Mouse (Mus musculus): ENCODE data around the gene Serpina5. TPM values are rescaled to one million over a fixed set of nuclear protein-coding genes. Genes with fewer than 3 reads are reported as not detected.

Gene Serpina5
- polyA plus RNA-seq, 1 experiment: not detected

DNA sequence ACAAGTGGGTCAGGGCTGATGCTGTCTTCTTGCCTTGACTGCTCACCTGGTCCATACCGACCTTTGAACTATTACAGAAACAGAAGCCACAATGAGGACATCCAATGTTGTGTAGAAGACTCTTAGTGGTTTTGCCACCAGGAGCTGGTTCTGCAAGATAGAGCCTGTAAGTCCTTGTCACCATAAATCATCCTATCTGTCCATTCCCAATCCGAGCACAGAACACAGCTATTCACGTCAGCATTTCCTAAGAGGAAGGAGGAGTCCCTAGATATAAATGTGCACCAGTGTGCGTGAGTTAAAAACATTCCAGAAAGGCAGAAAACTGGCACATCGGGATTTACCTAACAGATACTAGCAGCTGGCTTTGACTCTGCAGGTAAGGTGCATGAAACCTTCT is 26.8 kb downstream of the Serpina5 start, which contains the start of gene Serpina3b:
Gene Serpina3b (plus strand): TSS at position 301 of the 400 bp plus-strand sequence.
- no peak for DNase-seq (ENCODE audit: low read depth)

DNA sequence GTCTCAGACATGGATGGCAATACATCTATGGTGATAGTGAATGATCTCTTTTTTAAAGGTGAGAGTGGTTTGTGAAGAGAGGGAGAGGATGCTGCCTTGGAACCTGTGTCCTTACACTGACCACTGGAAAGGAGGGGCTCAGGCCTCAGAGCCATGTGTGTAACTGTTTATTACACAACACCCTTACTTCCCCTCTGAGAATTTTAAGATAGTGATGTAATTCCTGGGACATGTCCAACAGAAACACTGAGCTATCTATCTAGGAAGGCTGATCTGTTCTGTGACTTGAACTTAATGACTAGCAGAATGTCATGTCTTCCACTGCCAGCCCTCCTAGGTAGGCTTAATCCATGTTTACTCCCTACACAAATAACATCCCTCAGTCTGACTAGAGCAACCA is 30.1 kb downstream of the Serpina5 start:
- DNase-seq (ENCODE audit: low read depth): no peak
- no peak for TF ChIP-seq CTCF (IDR thresholded peaks at IDR 0.05; ENCODE audit: borderline replicate concordance, extremely low read depth, insufficient read depth, insufficient read length)
- no peak for TF ChIP-seq POLR2A (IDR thresholded peaks at IDR 0.05; ENCODE audit: borderline replicate concordance, extremely low read depth, insufficient read depth, insufficient read length, poor library complexity, severe bottlenecking)

More for the DNA sequence above, 26.8 kb downstream of the Serpina5 start, which contains the start of gene Serpina3b:
- TF ChIP-seq CTCF (IDR thresholded peaks at IDR 0.05; ENCODE audit: borderline replicate concordance, extremely low read depth, insufficient read depth, insufficient read length) (no peak), POLR2A (IDR thresholded peaks at IDR 0.05; ENCODE audit: borderline replicate concordance, extremely low read depth, insufficient read depth, insufficient read length, poor library complexity, severe bottlenecking) (no peak)

DNA sequence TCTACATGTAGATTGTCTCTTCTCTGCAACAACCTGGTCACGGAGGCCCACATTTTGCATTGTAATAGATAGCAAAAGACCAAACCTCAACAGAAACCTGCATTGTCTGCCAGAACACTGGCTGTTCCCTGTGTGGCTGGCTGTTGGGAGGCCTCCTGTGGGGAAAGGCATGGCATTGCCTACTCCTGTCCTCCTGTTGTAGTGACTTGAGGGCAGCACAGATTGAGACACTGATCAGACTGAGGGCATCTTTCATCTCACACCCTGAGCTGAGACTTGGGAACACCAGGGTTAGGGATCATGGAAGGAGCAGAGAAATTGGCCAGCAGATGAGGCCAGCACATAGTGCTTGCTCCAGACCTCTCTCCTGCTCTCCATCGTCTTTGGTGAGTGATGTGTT is 37.3 kb downstream of the Serpina5 start:
- TF ChIP-seq POLR2A (IDR thresholded peaks at IDR 0.05; ENCODE audit: borderline replicate concordance, extremely low read depth, insufficient read depth, insufficient read length, poor library complexity, severe bottlenecking) (no peak), CTCF (IDR thresholded peaks at IDR 0.05; ENCODE audit: borderline replicate concordance, extremely low read depth, insufficient read depth, insufficient read length) (no peak)

DNA sequence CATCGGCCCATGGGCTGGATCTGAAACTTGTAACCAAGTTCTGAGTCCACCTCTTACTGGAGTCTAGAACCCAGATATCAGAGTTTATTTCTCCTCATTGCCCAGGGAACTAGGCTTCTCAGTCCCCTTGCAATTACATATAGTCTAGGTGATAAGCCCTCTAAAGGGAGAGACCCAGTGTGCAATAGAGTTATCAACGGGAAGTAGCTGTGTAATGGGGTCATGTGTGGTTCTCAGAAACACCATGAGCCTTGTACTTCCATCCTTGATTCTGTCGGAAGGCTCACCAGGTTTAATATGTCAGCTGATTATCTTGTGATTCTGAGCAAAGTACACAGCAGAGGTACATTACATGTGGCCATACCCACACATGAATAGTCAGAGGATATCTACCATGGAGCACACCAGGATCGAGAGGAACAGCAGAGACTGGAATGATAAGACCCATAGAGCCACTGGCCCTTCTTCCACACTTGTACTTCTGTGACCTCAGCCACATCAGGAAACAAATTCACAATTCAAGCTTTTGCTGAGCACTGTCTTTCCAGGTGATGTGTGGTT is 39.7 kb downstream of the Serpina5 start:
- TF ChIP-seq CTCF (IDR thresholded peaks at IDR 0.05; ENCODE audit: borderline replicate concordance, extremely low read depth, insufficient read depth, insufficient read length) (no peak), POLR2A (IDR thresholded peaks at IDR 0.05; ENCODE audit: borderline replicate concordance, extremely low read depth, insufficient read depth, insufficient read length, poor library complexity, severe bottlenecking) (no peak)
- DNase-seq (ENCODE audit: low read depth): no peak

More for the DNA sequence above, 37.3 kb downstream of the Serpina5 start:
- no peak for DNase-seq (ENCODE audit: low read depth)

DNA sequence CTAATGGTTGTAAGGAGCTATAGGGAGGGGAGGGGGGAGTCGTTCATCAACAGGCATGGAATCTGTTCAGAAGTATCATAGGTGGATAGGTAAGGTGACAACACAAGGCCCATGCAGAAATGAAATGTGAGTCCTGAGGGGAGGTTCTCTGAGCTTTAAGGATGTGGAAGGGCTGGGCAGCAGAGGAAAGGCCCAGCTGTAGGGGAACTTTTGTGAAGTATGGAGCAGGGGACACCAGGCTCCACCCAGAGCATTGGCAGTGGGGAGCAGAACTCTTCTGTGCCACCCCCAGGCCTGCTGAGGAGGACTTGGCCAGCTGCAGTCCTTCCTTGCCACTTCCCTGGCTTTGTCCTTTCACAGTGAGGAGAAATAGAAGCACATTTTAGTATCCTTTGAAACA is 40.6 kb downstream of the Serpina5 start:
- TF ChIP-seq POLR2A (IDR thresholded peaks at IDR 0.05; ENCODE audit: borderline replicate concordance, extremely low read depth, insufficient read depth, insufficient read length, poor library complexity, severe bottlenecking): no peak
- TF ChIP-seq CTCF (IDR thresholded peaks at IDR 0.05; ENCODE audit: borderline replicate concordance, extremely low read depth, insufficient read depth, insufficient read length): no peak
- no peak for DNase-seq (ENCODE audit: low read depth)

DNA sequence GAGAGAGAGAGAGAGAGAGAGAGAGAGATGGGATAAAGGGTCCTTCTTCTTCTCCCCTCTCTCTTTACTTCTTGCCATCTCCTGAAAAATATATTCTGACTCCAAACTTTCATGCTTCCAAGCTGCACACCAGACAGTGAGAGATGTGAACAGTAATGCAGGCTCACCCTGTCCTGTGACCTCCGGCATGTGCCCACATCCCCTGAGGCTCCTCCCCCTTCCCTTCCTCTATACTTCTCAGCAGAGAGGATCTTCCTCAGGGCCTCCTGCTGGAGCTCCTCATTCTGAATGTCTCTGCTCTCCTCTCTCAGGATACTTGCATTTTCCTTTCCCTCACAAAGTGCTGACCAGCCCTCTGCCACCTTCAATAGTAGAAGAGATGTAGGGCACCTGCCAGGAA is 41.5 kb downstream of the Serpina5 start:
- DNase-seq (ENCODE audit: low read depth): no peak
- TF ChIP-seq CTCF (IDR thresholded peaks at IDR 0.05; ENCODE audit: borderline replicate concordance, extremely low read depth, insufficient read depth, insufficient read length) (no peak), POLR2A (IDR thresholded peaks at IDR 0.05; ENCODE audit: borderline replicate concordance, extremely low read depth, insufficient read depth, insufficient read length, poor library complexity, severe bottlenecking) (no peak)

DNA sequence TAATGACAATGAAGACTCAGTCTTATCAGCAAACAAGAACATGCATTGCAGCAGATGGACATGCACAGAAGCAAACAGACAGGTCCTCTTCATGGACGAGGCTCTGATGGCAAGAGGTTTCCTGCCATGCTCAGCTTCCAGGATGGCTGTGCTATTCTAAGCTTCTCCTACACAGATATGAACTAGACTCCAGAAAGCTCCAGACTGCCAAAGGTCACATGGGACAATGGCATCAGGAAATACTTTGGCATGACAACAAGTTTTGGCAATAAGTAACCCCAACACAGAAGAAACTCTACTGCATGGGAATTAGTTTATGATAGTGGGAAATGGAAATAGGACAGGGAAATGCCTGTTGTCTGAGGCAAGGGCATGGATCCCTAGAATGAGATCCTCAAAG is 42.4 kb downstream of the Serpina5 start:
- DNase-seq (ENCODE audit: low read depth): no peak
- no peak for TF ChIP-seq POLR2A (IDR thresholded peaks at IDR 0.05; ENCODE audit: borderline replicate concordance, extremely low read depth, insufficient read depth, insufficient read length, poor library complexity, severe bottlenecking)
- TF ChIP-seq CTCF (IDR thresholded peaks at IDR 0.05; ENCODE audit: borderline replicate concordance, extremely low read depth, insufficient read depth, insufficient read length): no peak

DNA sequence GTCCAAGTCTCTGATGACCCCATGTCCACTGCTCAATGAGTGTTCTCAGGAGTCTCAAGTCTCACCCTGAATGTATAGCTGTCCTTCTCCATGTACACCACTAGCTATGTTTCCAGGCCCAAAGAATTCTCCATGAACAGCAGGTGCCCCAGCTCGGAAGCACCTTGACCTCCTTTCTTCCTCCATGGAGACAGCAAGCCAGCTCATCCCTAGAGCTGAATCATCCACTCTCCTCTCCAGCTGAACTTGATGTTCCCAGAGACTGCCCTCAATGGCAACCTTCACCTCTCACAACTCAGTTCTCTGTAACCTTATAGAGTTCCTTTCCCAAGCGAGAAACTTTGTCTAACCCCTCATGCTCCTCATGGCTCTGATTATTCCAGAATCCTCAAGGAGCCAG is 44.7 kb downstream of the Serpina5 start:
- DNase-seq (ENCODE audit: low read depth): no peak
- no peak for TF ChIP-seq CTCF (IDR thresholded peaks at IDR 0.05; ENCODE audit: borderline replicate concordance, extremely low read depth, insufficient read depth, insufficient read length)
- TF ChIP-seq POLR2A (IDR thresholded peaks at IDR 0.05; ENCODE audit: borderline replicate concordance, extremely low read depth, insufficient read depth, insufficient read length, poor library complexity, severe bottlenecking): no peak

DNA sequence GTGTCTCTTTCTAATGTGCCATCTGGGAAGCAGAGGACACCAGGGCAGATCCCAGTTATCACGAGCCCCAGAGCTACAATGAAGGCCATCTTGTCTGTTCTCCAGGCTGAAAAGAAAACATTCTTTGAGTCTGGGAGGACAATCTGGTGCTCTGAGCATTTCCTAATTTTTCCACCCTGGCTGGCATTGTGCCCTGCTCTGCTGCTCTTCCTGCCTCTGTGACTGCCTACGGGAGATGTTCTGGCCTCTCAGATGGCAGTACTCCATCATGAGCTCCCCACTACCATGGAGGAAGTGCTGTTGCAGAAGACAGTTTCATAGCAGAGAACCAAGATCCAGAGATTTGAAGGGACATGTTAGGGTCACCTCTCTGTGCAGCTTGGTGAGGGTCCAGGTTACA is 51.1 kb downstream of the Serpina5 start:
- no peak for DNase-seq (ENCODE audit: low read depth)
- TF ChIP-seq CTCF (IDR thresholded peaks at IDR 0.05; ENCODE audit: borderline replicate concordance, extremely low read depth, insufficient read depth, insufficient read length) (no peak), POLR2A (IDR thresholded peaks at IDR 0.05; ENCODE audit: borderline replicate concordance, extremely low read depth, insufficient read depth, insufficient read length, poor library complexity, severe bottlenecking) (no peak)

DNA sequence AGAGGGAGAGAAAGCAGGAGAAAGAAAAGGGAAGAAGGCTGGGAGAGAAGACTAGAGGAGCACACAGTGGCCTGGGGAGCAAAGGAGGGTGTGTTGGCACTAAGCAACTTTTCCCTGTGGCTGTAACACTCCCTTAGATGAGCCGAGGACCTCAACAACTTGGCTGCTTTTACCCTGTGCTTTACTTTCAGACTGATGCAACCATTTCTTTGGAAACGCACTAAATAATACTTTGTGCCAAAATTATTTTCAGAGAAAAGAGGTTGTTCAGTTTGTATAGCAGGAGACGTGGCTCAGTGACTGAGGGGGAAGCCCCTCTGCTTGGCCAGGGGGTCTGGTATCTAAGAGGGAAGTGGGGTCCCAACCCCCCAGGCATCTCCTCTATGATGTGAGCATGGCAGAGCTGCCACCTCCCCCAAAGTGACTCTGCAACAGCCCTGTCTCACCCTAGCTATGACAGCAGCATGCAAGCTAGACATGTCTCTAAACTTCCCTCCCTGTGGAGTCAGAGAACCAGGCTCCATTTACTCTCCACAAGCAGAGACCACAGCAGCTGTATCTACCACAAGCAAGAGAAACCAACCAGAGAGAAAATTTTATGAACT is 52.2 kb downstream of the Serpina5 start:
- no peak for TF ChIP-seq POLR2A (IDR thresholded peaks at IDR 0.05; ENCODE audit: borderline replicate concordance, extremely low read depth, insufficient read depth, insufficient read length, poor library complexity, severe bottlenecking)
- no peak for TF ChIP-seq CTCF (IDR thresholded peaks at IDR 0.05; ENCODE audit: borderline replicate concordance, extremely low read depth, insufficient read depth, insufficient read length)

DNA sequence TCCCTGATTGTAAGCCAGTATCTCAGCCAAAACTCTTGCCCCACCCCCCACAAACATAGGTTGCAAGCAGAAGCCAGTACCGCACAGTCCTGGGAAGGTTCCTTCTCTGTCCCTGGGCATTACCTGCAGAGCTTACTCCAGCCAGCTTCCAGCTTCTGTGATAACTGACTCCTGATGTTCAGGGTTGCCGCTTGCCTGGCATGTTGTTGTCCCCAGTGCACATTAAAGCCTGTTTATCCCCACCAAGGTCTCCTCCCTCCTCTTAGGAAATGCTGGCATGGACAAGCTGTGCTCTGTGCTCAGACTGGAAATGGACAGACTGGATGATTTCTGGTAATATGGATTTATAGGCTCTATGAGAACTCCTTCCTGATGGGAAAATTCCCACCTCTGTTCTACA is 52.7 kb downstream of the Serpina5 start, which contains the start of gene Serpina3c:
Gene Serpina3c (minus strand): TSS at position 215 of the 400 bp plus-strand sequence.
- no peak for DNase-seq (ENCODE audit: low read depth)
- TF ChIP-seq CTCF (IDR thresholded peaks at IDR 0.05; ENCODE audit: borderline replicate concordance, extremely low read depth, insufficient read depth, insufficient read length): no peak
- no peak for TF ChIP-seq POLR2A (IDR thresholded peaks at IDR 0.05; ENCODE audit: borderline replicate concordance, extremely low read depth, insufficient read depth, insufficient read length, poor library complexity, severe bottlenecking)

More for the DNA sequence above, 52.2 kb downstream of the Serpina5 start:
- no peak for DNase-seq (ENCODE audit: low read depth)

Other genes starting within 250 kb of the Serpina5 start
- gene Serpina1a, start 237.6 kb upstream of the Serpina5 start, polyA plus RNA-seq (2012; rRNA removed): 0.12 TPM in 1 of 2 replicates, not detected in the other
- gene Serpina1c, start 196.2 kb upstream of the Serpina5 start, polyA plus RNA-seq (2012; rRNA removed): 0.45 TPM in 1 of 2 replicates, not detected in the other
- 0.12 TPM in 1 of 2 replicates, not detected in the other for gene Serpina1e, start 142.1 kb upstream of the Serpina5 start, polyA plus RNA-seq (2012; rRNA removed)
- gene Serpina11, start 111.2 kb upstream of the Serpina5 start, polyA plus RNA-seq (2012; rRNA removed): not detected in 2 replicates
- 0.04 TPM in 1 of 2 replicates, not detected in the other for gene Serpina9, start 87.4 kb upstream of the Serpina5 start, polyA plus RNA-seq (2012; rRNA removed)
- not detected in 2 replicates for gene Serpina12, start 56.7 kb upstream of the Serpina5 start, polyA plus RNA-seq (2012; rRNA removed)
- not detected in 2 replicates for gene Serpina3a, start 11.6 kb downstream of the Serpina5 start, polyA plus RNA-seq (2012; rRNA removed)
- gene Serpina3b, start 26.9 kb downstream of the Serpina5 start, polyA plus RNA-seq (2012; rRNA removed): not detected in 2 replicates
- gene Serpina3c, start 52.8 kb downstream of the Serpina5 start, polyA plus RNA-seq (2012; rRNA removed): not detected in 2 replicates
- gene Serpina3f, start 113.4 kb downstream of the Serpina5 start, polyA plus RNA-seq (2012; rRNA removed): 0.10 and 0.15 TPM in 2 replicates
- gene Serpina3g, start 135.1 kb downstream of the Serpina5 start, polyA plus RNA-seq (2012; rRNA removed): 0.33 and 0.57 TPM in 2 replicates
- gene Serpina3i, start 162.0 kb downstream of the Serpina5 start, polyA plus RNA-seq (2012; rRNA removed): 0.05 and 0.07 TPM in 2 replicates
- not detected in 2 replicates for gene Serpina3j, start 213.4 kb downstream of the Serpina5 start, polyA plus RNA-seq (2012; rRNA removed)
- gene Serpina3k, start 237.4 kb downstream of the Serpina5 start, polyA plus RNA-seq (2012; rRNA removed): not detected in 2 replicates
- not detected in 2 replicates for gene Serpina3m, start 237.4 kb downstream of the Serpina5 start, polyA plus RNA-seq (2012; rRNA removed)

Data from brain, embryonic 14.5 days (tissue).